Mouse (Mus musculus): ENCODE data around the gene Olfr1281. TPM values are rescaled to one million over a fixed set of nuclear protein-coding genes. Genes with fewer than 3 reads are reported as not detected.

Gene Olfr1281
- not detected for total RNA-seq (2023)

DNA sequence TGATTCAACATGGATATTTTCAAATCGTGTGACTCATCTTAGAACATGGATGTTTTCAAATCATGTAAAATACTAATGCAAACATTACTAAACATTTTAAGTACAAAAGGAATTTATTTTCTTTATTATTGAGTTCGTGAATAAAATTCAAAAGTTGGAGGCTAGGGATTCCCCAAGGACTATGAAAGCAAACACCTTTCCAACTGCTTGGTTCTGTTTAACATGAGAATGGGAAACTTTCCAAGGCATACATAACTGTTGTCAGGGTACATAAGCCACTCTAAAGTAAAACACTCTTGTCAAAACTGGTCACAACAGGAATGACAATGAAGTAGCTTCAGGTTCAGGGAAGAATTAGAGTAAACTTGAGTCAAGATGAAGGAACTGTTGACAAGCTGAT is at the start of gene Olfr1281:
Gene Olfr1281 (plus strand): TSS at position 301 of the 400 bp plus-strand sequence.

GRCm38 (mm10) chr2:111289836-111290235 is 36.5 kb upstream of the Olfr1281 start, which contains the start of gene Olfr1278:
Olfr1278 (plus strand) TSS chr2:111290136.

GRCm38 (mm10) chr2:111300374-111300773 is 25.9 kb upstream of the Olfr1281 start, which contains the start of gene Olfr1279:
Olfr1279 (plus strand) TSS chr2:111300635.

DNA sequence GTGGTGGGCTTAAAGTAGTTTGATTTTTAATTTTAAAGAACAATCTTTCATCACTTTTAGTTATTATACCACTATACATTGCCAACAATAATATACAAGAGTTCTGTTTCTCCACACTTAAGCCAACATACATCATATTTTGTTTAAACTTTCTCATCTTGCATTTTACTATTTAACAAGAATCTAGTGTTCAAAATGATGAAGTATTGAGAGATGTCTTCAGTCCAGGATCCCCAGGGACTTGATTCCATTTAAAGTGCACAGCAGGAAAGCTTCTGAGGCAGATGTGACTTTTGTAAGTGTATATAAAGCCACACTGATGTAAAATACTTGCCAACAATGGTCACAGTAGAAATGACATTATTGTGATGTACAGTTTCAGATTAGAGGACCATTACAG is 12.6 kb upstream of the Olfr1281 start, which contains the start of gene Olfr1280:
Gene Olfr1280 (plus strand): TSS at position 301 of the 400 bp plus-strand sequence.

DNA sequence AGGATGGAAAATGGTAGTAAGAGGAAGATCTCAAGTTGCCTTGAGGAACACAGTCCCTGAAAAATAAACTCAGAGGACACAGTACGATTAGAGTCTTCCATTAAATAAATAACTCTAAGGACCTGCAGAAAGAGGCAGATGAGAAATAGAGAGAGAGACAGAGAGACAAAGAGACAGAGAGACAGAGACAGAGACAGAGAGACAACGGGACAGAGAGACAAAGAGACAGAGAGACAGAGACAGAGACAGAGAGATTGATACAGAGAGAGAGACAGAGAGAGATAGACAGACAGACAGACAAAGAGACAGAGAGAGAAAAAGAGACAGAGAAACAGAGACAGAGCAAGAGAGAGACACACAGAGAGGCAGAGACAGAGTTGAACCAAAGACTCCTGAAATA is 9.7 kb downstream of the Olfr1281 start, which contains the start of gene Olfr1282:
Gene Olfr1282 (minus strand): TSS at position 101 of the 400 bp plus-strand sequence.

DNA sequence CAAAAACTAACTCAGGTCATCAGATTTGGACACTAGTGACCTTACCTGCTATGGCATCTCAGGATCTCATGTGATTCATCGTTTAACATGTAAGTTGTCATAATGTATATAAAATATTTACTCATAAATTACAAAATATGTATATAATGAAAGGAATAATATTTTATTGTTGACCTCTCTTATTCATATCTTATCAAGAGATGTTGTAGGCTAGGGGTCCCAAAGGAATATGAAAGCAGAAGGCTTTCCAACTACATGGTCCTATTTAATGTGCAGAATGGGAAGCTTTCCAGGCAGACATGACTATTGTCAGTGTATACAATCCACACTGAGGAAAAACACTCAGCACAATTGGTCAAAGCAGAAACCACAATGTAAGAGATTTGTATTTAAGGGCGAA is 40.2 kb downstream of the Olfr1281 start, which contains the start of gene Olfr1283:
Gene Olfr1283 (plus strand): TSS at position 301 of the 400 bp plus-strand sequence.

GRCm38 (mm10) chr2:111375222-111375621 is 48.9 kb downstream of the Olfr1281 start, which contains the start of gene Olfr1284:
Olfr1284 (plus strand) TSS chr2:111375522.

Other genes with a start within 250 kb of the Olfr1281 start
- gene Gm13941, start 220.5 kb upstream of the Olfr1281 start, total RNA-seq (2023), result not detected
- gene Gm15130, start 173.6 kb upstream of the Olfr1281 start, total RNA-seq (2023), result not detected
- not detected for gene 4930430A15Rik, start 96.9 kb upstream of the Olfr1281 start, total RNA-seq (2023)
- not detected for gene Olfr1275, start 91.2 kb upstream of the Olfr1281 start, total RNA-seq (2023)
- not detected for gene Olfr1276, start 72.0 kb upstream of the Olfr1281 start, total RNA-seq (2023)
- not detected for gene Olfr1277, start 52.4 kb upstream of the Olfr1281 start, total RNA-seq (2023)
- not detected for gene Olfr1278, start 36.4 kb upstream of the Olfr1281 start, total RNA-seq (2023)
- gene Olfr1279, start 25.9 kb upstream of the Olfr1281 start, total RNA-seq (2023), result not detected
- gene Olfr1280, start 12.5 kb upstream of the Olfr1281 start, total RNA-seq (2023), result not detected
- not detected for gene Olfr1282, start 9.6 kb downstream of the Olfr1281 start, total RNA-seq (2023)
- gene Olfr1283, start 40.3 kb downstream of the Olfr1281 start, total RNA-seq (2023), result not detected
- not detected for gene Olfr1284, start 49.0 kb downstream of the Olfr1281 start, total RNA-seq (2023)
- gene Olfr1286, start 96.6 kb downstream of the Olfr1281 start, total RNA-seq (2023), result not detected
- gene Olfr1287, start 122.6 kb downstream of the Olfr1281 start, total RNA-seq (2023), result not detected
- gene Olfr1288, start 147.6 kb downstream of the Olfr1281 start, total RNA-seq (2023), result not detected
- not detected for gene Olfr1289, start 154.3 kb downstream of the Olfr1281 start, total RNA-seq (2023)
- not detected for gene Olfr1290, start 167.3 kb downstream of the Olfr1281 start, total RNA-seq (2023)
- gene Olfr1291-ps1, start 170.7 kb downstream of the Olfr1281 start, total RNA-seq (2023), result not detected
- not detected for gene Olfr1293-ps, start 198.7 kb downstream of the Olfr1281 start, total RNA-seq (2023)
- gene Olfr1294, start 213.8 kb downstream of the Olfr1281 start, total RNA-seq (2023), result not detected
- gene Olfr1295, start 243.2 kb downstream of the Olfr1281 start, total RNA-seq (2023), result not detected

Measured in B cell, adult 67 days (primary cell).